Mouse (Mus musculus) kidney, postnatal 25 days (tissue): Measurements from ENCODE around the gene Slc38a3.

Experiments
- DNase-seq, 2 experiments: peaks; one replicate each; pipeline ENCODE4 v3.0.0; 2021; ENCODE audit warnings: mixed read lengths in 2 of 2

Gene Slc38a3

GRCm38 (mm10) chr9:107618098-107618497 is 51.2 kb downstream of the Slc38a3 start:
- no peak for DNase-seq

- DNase-seq, result no peak
Observed at GRCm38 (mm10) chr9:107617461-107617860, 51.9 kb downstream of the Slc38a3 start.

- no peak for DNase-seq
Observed at GRCm38 (mm10) chr9:107615035-107615434, 54.3 kb downstream of the Slc38a3 start.

GRCm38 (mm10) chr9:107612945-107613569 is 56.3 kb downstream of the Slc38a3 start:
- no peak for DNase-seq

GRCm38 (mm10) chr9:107612191-107612944 is 57.0 kb downstream of the Slc38a3 start:
- DNase-seq, result peak; percentile 99

GRCm38 (mm10) chr9:107611456-107612190 is 57.7 kb downstream of the Slc38a3 start:
- DNase-seq, result no peak

GRCm38 (mm10) chr9:107609433-107609830 is 59.9 kb downstream of the Slc38a3 start:
- no peak for DNase-seq

- DNase-seq, result peak; percentile 61 to 86
Observed at GRCm38 (mm10) chr9:107608741-107609432, 60.4 kb downstream of the Slc38a3 start, which contains the start of gene Sema3b. Gene Sema3b, minus strand, starts transcription at chr9:107609229.

GRCm38 (mm10) chr9:107607653-107608245 is 61.6 kb downstream of the Slc38a3 start:
- DNase-seq, result peak; percentile 45 to 69

GRCm38 (mm10) chr9:107607036-107607435 is 62.3 kb downstream of the Slc38a3 start:
- peak in 1 of 2 experiments; percentile 71 for DNase-seq

GRCm38 (mm10) chr9:107606591-107606990 is 62.7 kb downstream of the Slc38a3 start:
- DNase-seq, result peak; percentile 68 to 88

GRCm38 (mm10) chr9:107605041-107605661 is 64.2 kb downstream of the Slc38a3 start:
- peak; percentile 63 to 90 for DNase-seq

- DNase-seq, result no peak
Observed at GRCm38 (mm10) chr9:107603251-107603650, 66.1 kb downstream of the Slc38a3 start.

- DNase-seq, result peak; percentile 90 to 96
Observed at GRCm38 (mm10) chr9:107602068-107602648, 67.2 kb downstream of the Slc38a3 start.

GRCm38 (mm10) chr9:107601275-107601674 is 68.1 kb downstream of the Slc38a3 start:
- no peak for DNase-seq

GRCm38 (mm10) chr9:107600745-107601144 is 68.6 kb downstream of the Slc38a3 start:
- DNase-seq, result peak; percentile 52 to 80
